ENCODE assay signal across 8 mouse cellular contexts in the genomic region with DNA sequence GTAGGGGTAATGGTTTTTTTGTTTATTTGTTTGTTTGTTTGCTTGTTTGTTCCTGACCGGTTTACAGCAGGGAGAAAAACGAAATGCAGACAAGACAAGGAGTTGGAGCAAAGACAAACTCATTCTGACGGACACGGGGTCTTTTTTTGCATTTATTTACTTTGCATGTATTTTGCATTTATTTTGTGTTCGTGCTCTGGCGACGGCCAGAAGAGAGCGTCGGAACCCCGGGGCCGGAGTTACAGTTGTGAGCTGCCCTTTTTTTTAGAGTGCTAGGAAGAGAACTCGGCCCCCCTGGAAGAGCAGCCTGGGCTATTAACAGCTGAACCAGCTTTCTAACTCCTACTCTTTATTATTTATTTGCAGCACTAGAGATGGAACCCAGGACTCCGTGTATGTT. TPM values are rescaled to one million over a fixed set of nuclear protein-coding genes. Genes with fewer than 3 reads are reported as not detected.
DNase-seq lines count a peak whose midpoint lies in the region; ATAC-seq and TF ChIP-seq lines count a peak whose summit lies in the region.

No protein-coding gene starts in this region.

- DNase-seq in heart, postnatal 36 days = no peak
- DNase-seq in CH12.LX (ENCODE audit: extremely low read depth) = no peak
- no peak for DNase-seq in gastrocnemius, postnatal 10 days
- DNase-seq in cerebellum, postnatal 4 days (ENCODE audit: low spot score in 2 of 2) = no peak
- DNase-seq in layer of hippocampus, adult 11-12 months (ENCODE audit: low spot score) = no peak

- no peak for ATAC-seq in heart, embryonic 14.5 days (ENCODE audit: insufficient number of reproducible peaks, insufficient read depth, low FRiP score, low read depth)
- ATAC-seq in forebrain, embryonic 13.5 days = no peak
- no peak for ATAC-seq in liver, embryonic 16.5 days (ENCODE audit: low read depth)

- H3K9ac ChIP-seq in heart, embryonic 14.5 days (ENCODE audit: low read length) = peak overlapping the region; percentile 83
- H3K9ac ChIP-seq in CH12.LX (ENCODE audit: insufficient read depth, low read depth) = peak overlapping the region; percentile 66
- peak overlapping the region; percentile 88 for H3K9ac ChIP-seq in forebrain, embryonic 13.5 days
- H3K9ac ChIP-seq in liver, embryonic 16.5 days (ENCODE audit: low read depth, low read length) = peak overlapping the region; percentile 95

- intact Hi-C loops in heart, postnatal 36 days (cut with DNase I) = no loop called here

- in situ Hi-C loops in CH12.LX (cut with MboI; ENCODE audit: low pct_ligation_motif_present, low pct_unique_long_range_greater_than_20kb, low sequenced_read_pairs) = no loop called here

- TF ChIP-seq EP300 in CH12.LX (IDR thresholded peaks at IDR 0.05; ENCODE audit: low read length) = no peak

- peaks cover 6 to 20% of the 10 kb centered on the region in 2 experiments for H3K4me1 ChIP-seq in heart, embryonic 14.5 days (ENCODE audit: control insufficient read depth in 2 of 2, insufficient read depth in 2 of 2, low read length in 2 of 2)
- peaks cover 7 to 27% of the 10 kb centered on the region in 2 experiments for H3K4me1 ChIP-seq in CH12.LX (ENCODE audit: control insufficient read depth in 1 of 2, insufficient read depth in 2 of 2)
- peaks cover 27% of the 10 kb centered on the region for H3K4me1 ChIP-seq in forebrain, embryonic 13.5 days
- H3K4me1 ChIP-seq in liver, embryonic 16.5 days (ENCODE audit: control insufficient read depth, low read depth, low read length) = peaks cover 23% of the 10 kb centered on the region

- TF ChIP-seq RAD21 in CH12.LX (IDR thresholded peaks at IDR 0.05; ENCODE audit: low read depth, low read length) = no peak

- peak overlapping the region; percentile 72 to 81 for H3K4me3 ChIP-seq in heart, embryonic 14.5 days (ENCODE audit: control insufficient read depth in 1 of 2, insufficient read depth in 1 of 2, low read depth in 1 of 2, low read length in 2 of 2)
- peak overlapping the region; percentile 69 to 89 (median 79) for H3K4me3 ChIP-seq in CH12.LX (replicated peaks in 1 of 3; ENCODE audit: low read depth in 2 of 3, low read length in 2 of 3, poor library complexity in 1 of 3)
- peak overlapping the region; percentile 86 for H3K4me3 ChIP-seq in forebrain, embryonic 13.5 days
- H3K4me3 ChIP-seq in liver, embryonic 16.5 days (ENCODE audit: low read depth, low read length) = peak overlapping the region; percentile 94

- H3K36me3 ChIP-seq in heart, embryonic 14.5 days (ENCODE audit: control insufficient read depth, insufficient read depth, low read length) = peaks cover 34% of the 10 kb centered on the region
- H3K36me3 ChIP-seq in CH12.LX (replicated peaks in 1 of 2; ENCODE audit: control insufficient read depth in 1 of 2, insufficient read depth in 1 of 2, low read length in 1 of 2) = peaks cover 22 to 38% of the 10 kb centered on the region in 2 experiments
- H3K36me3 ChIP-seq in forebrain, embryonic 13.5 days (ENCODE audit: poor library complexity, severe bottlenecking) = peaks cover 35% of the 10 kb centered on the region
- peaks cover 36% of the 10 kb centered on the region for H3K36me3 ChIP-seq in liver, embryonic 16.5 days (ENCODE audit: control insufficient read depth, insufficient read depth)

- peaks cover 32% of the 10 kb centered on the region for H3K79me2 ChIP-seq in CH12.LX (replicated peaks; ENCODE audit: control insufficient read depth, extremely low read depth, insufficient read depth, poor library complexity, severe bottlenecking)

- H3K27ac ChIP-seq in heart, embryonic 14.5 days (replicated peaks in 1 of 2; ENCODE audit: control insufficient read depth in 1 of 2, insufficient read depth in 1 of 2, low read depth in 2 of 2, low read length in 2 of 2) = peak overlapping the region; percentile 49 to 74
- H3K27ac ChIP-seq in CH12.LX (ENCODE audit: insufficient read depth, low read depth) = peak overlapping the region; percentile 57
- peak overlapping the region; percentile 72 for H3K27ac ChIP-seq in forebrain, embryonic 13.5 days
- peak overlapping the region; percentile 86 for H3K27ac ChIP-seq in liver, embryonic 16.5 days (ENCODE audit: low read length)

- peak overlapping the region; percentile 71 for H3K4me2 ChIP-seq in heart, embryonic 14.5 days (ENCODE audit: low read length)
- peak overlapping the region; percentile 68 for H3K4me2 ChIP-seq in CH12.LX (ENCODE audit: insufficient read depth, low read depth, poor library complexity, severe bottlenecking)
- peak overlapping the region; percentile 77 for H3K4me2 ChIP-seq in forebrain, embryonic 13.5 days
- peak overlapping the region; percentile 63 for H3K4me2 ChIP-seq in liver, embryonic 16.5 days (ENCODE audit: low read depth, low read length)

- WGBS in heart, embryonic 14.5 days = under 1% methylated on average over 13 of the region's 13 CpGs
- under 1% methylated on average over 13 of the region's 13 CpGs for WGBS in forebrain, embryonic 13.5 days
- under 1% methylated on average over 13 of the region's 13 CpGs for WGBS in liver, embryonic 16.5 days (ENCODE audit: insufficient replicate concordance)

- 0 out of 4 replicates have a peak, but pooled peaks of 1 of the 2 experiments have one; percentile 1 for TF ChIP-seq CTCF in CH12.LX (conservative IDR thresholded peaks at IDR 0.05 in 1 of 2, IDR thresholded peaks at IDR 0.05 in 1 of 2; ENCODE audit: low read depth in 2 of 2, low read length in 2 of 2)

- no peaks in the 10 kb centered on the region for H3K9me3 ChIP-seq in heart, embryonic 14.5 days (ENCODE audit: control insufficient read depth, low read length)
- H3K9me3 ChIP-seq in CH12.LX (replicated peaks; ENCODE audit: low read length) = peaks cover 2% of the 10 kb centered on the region
- H3K9me3 ChIP-seq in forebrain, embryonic 13.5 days (replicated peaks) = no peaks in the 10 kb centered on the region
- no peaks in the 10 kb centered on the region for H3K9me3 ChIP-seq in liver, embryonic 16.5 days (replicated peaks; ENCODE audit: control insufficient read depth, low read length)

- TF ChIP-seq POLR2A in CH12.LX (IDR thresholded peaks at IDR 0.05; ENCODE audit: low read depth, low read length) = no peak

- dilution Hi-C loops in CH12.LX (cut with MboI; ENCODE audit: extremely low pct_ligation_motif_present, extremely low pct_unique_long_range_greater_than_20kb, low sequenced_read_pairs) = no loop called here

- no peaks in the 10 kb centered on the region for H3K27me3 ChIP-seq in heart, embryonic 14.5 days (ENCODE audit: control insufficient read depth, insufficient read depth, low read length)
- no peaks in the 10 kb centered on the region for H3K27me3 ChIP-seq in CH12.LX (replicated peaks)
- H3K27me3 ChIP-seq in forebrain, embryonic 13.5 days = no peaks in the 10 kb centered on the region
- H3K27me3 ChIP-seq in liver, embryonic 16.5 days (ENCODE audit: control insufficient read depth, insufficient read depth, low read depth, low read length) = no peaks in the 10 kb centered on the region

TF ChIP-seq in CH12.LX, 34 proteins besides CTCF, POLR2A, EP300 and RAD21:
- TF ChIP-seq ZKSCAN1 (IDR thresholded peaks at IDR 0.05; ENCODE audit: borderline replicate concordance, low read depth, low read length) (no peak), NELFE (IDR thresholded peaks at IDR 0.05; ENCODE audit: low read depth, low read length) (0 out of 2 replicates have a peak, but pooled peaks have one; percentile 3), BHLHE40 (IDR thresholded peaks at IDR 0.05; ENCODE audit: low read depth, low read length) (peak; percentile 33; the same call in 1 of the 2 replicates), ZNF384 (IDR thresholded peaks at IDR 0.05; ENCODE audit: low read depth, low read length) (peak; percentile 65), MEF2A (IDR thresholded peaks at IDR 0.05; ENCODE audit: borderline replicate concordance, low read depth, low read length) (0 out of 2 replicates have a peak, but pooled peaks have one; percentile 12), TBP (conservative IDR thresholded peaks at IDR 0.05; ENCODE audit: low read depth, low read length) (peak; percentile 32; the same call in 1 of the 2 replicates), IRF4 (IDR thresholded peaks at IDR 0.05; ENCODE audit: low read depth, low read length) (no peak), ZMIZ1 (IDR thresholded peaks at IDR 0.05; ENCODE audit: low read depth, low read length) (no peak), CHD2 (IDR thresholded peaks at IDR 0.05; ENCODE audit: low read length) (no peak)

RNA-seq across cellular contexts. Expression of a gene that starts 0.6 kb away (rescaled TPM):
- polyA plus RNA-seq in heart, embryonic 14.5 days (2014; fragmentation: Nextera tagmentation; extraction: Ambion mirVana) = 268 and 290 TPM in 2 replicates
- 10 to 100 TPM; 49.5 to 55.2 TPM for total RNA-seq in heart, postnatal 36 days (2021)
- total RNA-seq in CH12.LX (2012; rRNA removed) = 89.4 and 99.1 TPM in 2 replicates
- 125 and 138 TPM in 2 replicates for total RNA-seq in CH12.LX (2014; rRNA removed)
- polyA plus RNA-seq in CH12.LX (2012; ENCODE audit: insufficient read length, low read depth) = 143 and 163 TPM in 2 replicates
- polyA plus RNA-seq in forebrain, embryonic 13.5 days (2015; fragmentation: Nextera tagmentation; extraction: Ambion mirVana) = 264 and 275 TPM in 2 replicates
- polyA plus RNA-seq in liver, embryonic 16.5 days (2015; fragmentation: Nextera tagmentation; extraction: Ambion mirVana) = 160 and 163 TPM in 2 replicates
- 10 to 100 TPM; 16.7 to 17.2 TPM for total RNA-seq in gastrocnemius, postnatal 10 days (2021)

RNA-seq across cellular contexts. Expression of a gene that starts 19.5 kb away (rescaled TPM):
- 27.3 and 29.6 TPM in 2 replicates for polyA plus RNA-seq in heart, embryonic 14.5 days (2014; fragmentation: Nextera tagmentation; extraction: Ambion mirVana)
- total RNA-seq in heart, postnatal 36 days (2021) = 10 to 100 TPM; 50.0 to 53.3 TPM
- 8.9 and 10.5 TPM in 2 replicates for total RNA-seq in CH12.LX (2012; rRNA removed)
- 8.0 and 9.5 TPM in 2 replicates for total RNA-seq in CH12.LX (2014; rRNA removed)
- polyA plus RNA-seq in CH12.LX (2012; ENCODE audit: insufficient read length, low read depth) = 9.0 and 9.4 TPM in 2 replicates
- polyA plus RNA-seq in forebrain, embryonic 13.5 days (2015; fragmentation: Nextera tagmentation; extraction: Ambion mirVana) = 26.2 and 29.3 TPM in 2 replicates
- polyA plus RNA-seq in liver, embryonic 16.5 days (2015; fragmentation: Nextera tagmentation; extraction: Ambion mirVana) = 10.5 and 12.6 TPM in 2 replicates
- 10 to 100 TPM; 13.3 to 15.4 TPM for total RNA-seq in gastrocnemius, postnatal 10 days (2021)

RNA-seq across cellular contexts. Expression of a gene that starts 44.1 kb away (rescaled TPM):
- polyA plus RNA-seq in heart, embryonic 14.5 days (2014; fragmentation: Nextera tagmentation; extraction: Ambion mirVana) = 1.6 and 3.3 TPM in 2 replicates
- under 1 TPM; 0.69 to 0.79 TPM for total RNA-seq in heart, postnatal 36 days (2021)
- total RNA-seq in CH12.LX (2012; rRNA removed) (0.21 TPM in 1 of 2 replicates, not detected in the other), CH12.LX (2014; rRNA removed) (not detected in 2 replicates)
- not detected in 2 replicates for polyA plus RNA-seq in CH12.LX (2012; ENCODE audit: insufficient read length, low read depth)
- polyA plus RNA-seq in forebrain, embryonic 13.5 days (2015; fragmentation: Nextera tagmentation; extraction: Ambion mirVana) = 118 and 134 TPM in 2 replicates
- polyA plus RNA-seq in liver, embryonic 16.5 days (2015; fragmentation: Nextera tagmentation; extraction: Ambion mirVana) = 0.32 and 0.37 TPM in 2 replicates
- 1 to 10 TPM; 2.7 to 3.2 TPM for total RNA-seq in gastrocnemius, postnatal 10 days (2021)

Comparison
In these comparisons a context has a peak if more than half of its experiments do, and no peak if none do; other contexts are left out.
1. RNA of a gene that starts 44.1 kb away (polyA plus RNA-seq): 118 to 134 TPM in forebrain, embryonic 13.5 days; 1.6 to 3.3 TPM in heart, embryonic 14.5 days, 0.32 to 0.37 TPM in liver, embryonic 16.5 days and not detected in CH12.LX; every median in the first group is over 10 times any median in the second.
2. Peak in every context shown above with its lines, with median percentiles within 50 percentile points of each other: H3K27ac ChIP-seq, H3K4me2 ChIP-seq, H3K4me3 ChIP-seq and H3K9ac ChIP-seq.